Mouse (Mus musculus) NIH3T3 (cell line): ENCODE measurements around the gene Pcdh7.

Experiments
- DNase-seq: peaks from one replicate; pipeline ENCODE4 v3.0.0-alpha.2; 2012; ENCODE audit warnings: low read depth

Pcdh7 gene

DNA sequence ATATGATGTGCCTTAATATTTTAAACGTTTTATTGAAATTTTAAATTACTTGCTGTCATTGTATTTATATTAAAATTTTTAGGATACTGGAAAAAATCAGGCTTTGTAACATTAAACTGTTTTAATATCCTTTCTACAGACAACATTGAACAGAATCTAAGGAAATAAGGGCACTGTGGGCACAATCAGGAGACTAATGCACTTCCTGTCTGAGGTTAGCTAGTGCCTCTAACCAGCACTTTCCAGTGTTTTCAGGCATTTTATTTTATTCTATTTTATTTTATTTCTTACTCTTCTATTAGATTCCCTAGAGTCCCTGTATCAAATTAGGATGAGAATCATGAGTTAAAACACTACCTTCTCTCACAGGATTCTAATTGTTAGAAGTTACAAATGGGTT, 28.1 kb downstream of the Pcdh7 start:
- no peak for DNase-seq

DNA sequence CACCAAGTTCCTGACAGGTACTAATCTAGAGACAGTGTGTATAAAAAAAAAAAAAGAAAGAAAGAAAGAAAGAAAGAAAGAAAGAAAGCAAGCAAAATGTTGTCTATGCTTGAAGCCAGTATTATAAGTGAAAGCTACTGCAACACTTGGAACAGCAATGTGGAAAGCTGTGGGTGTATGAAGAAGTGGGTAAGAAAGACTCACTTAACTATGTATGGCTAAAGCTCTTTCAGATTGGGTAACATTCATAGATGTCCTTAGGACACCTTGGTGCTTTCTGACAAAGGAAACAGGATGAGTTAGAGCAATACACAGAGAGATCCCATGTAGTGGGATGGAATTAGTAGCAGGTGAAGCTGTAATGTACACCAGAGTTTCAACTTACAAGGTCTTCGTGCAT, 32.6 kb downstream of the Pcdh7 start:
- no peak for DNase-seq

DNA sequence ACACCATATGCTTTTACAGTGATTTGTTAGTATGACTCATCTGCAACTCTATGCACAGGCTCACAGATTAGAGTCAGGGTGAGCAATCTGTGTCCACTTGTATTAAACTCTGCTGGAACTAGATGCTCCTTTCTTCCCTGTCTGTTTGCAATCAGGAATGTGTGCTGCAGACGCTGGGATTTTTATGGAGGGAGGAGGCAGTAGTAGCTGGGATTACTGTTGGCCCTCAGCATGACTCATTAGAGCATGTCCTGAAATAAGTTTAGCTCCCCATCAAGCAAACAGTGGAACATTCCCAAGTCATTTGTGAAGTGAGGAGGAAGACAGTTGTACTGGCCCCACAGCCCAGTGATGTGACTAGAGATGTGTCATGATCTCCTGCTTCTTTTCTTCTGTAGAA, 38.0 kb downstream of the Pcdh7 start:
- DNase-seq: peak; percentile 70

DNA sequence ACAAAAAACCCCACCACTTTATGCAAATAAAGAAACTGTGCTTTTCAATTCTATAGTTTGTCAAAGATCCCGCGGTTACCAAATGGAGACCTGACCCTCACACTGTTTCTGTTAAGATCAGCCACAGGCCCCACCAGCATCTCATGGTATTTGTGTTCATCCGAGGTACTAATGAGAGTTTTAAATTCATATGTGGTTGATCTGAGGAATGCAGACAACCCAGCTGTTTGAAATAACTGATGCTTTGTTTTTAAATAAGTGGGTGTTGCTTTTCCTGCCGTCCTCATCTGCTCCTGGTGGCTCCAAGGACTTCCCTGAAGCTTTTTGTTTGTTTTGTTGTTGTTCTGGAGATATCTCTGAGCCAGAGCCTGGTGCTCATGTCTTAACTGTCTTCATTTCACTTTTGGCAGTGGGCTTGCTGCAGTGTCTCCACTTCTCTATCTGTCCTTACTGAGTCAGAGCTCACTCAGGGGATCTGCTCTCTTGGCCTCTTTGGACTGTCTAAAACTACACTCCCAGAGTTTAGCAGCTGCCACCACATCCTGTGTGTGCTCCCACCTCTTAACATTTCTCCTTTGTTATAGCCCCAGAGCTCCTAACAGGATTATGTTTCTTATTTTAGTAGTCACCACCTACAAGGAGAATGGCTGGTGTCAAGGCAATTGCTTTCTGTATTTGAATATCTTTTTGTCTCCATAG, 39.1 kb downstream of the Pcdh7 start:
- peak; percentile 16 for DNase-seq

DNA sequence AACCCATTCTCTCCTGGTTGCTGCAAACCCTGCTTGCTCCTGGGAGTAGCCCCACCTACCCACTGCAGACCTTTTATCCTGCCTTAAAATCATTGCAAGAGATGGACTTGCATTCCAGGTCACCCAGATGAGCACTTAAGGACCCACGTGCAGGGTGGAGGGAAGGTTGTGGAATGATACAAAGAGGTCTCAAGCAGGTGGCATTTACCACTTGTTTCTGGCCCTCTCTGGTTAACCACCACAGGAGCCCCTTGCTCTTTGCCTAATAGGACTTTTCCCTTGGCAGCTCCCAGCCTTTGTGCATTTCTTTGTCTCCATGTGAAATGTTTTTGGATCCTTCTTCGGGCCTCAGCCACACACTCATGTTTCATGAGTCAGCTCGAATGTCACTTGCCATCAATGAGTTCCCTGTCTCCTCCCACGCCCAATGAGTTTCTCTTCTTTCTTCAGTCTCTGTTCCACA, 39.7 kb downstream of the Pcdh7 start:
- DNase-seq: peak; percentile 44

DNA sequence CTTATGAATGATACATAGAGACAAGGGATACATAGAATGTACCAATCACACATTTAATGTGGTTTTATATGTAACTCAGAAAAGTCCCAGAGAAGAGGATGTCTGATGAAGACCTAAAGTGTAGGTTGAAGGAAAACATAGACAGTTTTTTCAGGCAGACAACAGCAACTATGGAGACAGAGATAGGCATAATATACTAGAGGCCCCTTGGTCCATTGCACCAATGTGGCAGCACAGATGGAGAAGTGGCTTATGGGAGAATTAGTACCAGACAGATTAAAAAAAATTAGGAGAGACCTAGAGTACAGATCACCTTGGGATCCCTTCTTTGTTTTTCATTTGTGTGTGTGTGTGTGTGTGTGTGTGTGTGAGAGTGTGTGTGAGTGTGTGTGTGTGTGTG, 41.2 kb downstream of the Pcdh7 start:
- DNase-seq: no peak

DNA sequence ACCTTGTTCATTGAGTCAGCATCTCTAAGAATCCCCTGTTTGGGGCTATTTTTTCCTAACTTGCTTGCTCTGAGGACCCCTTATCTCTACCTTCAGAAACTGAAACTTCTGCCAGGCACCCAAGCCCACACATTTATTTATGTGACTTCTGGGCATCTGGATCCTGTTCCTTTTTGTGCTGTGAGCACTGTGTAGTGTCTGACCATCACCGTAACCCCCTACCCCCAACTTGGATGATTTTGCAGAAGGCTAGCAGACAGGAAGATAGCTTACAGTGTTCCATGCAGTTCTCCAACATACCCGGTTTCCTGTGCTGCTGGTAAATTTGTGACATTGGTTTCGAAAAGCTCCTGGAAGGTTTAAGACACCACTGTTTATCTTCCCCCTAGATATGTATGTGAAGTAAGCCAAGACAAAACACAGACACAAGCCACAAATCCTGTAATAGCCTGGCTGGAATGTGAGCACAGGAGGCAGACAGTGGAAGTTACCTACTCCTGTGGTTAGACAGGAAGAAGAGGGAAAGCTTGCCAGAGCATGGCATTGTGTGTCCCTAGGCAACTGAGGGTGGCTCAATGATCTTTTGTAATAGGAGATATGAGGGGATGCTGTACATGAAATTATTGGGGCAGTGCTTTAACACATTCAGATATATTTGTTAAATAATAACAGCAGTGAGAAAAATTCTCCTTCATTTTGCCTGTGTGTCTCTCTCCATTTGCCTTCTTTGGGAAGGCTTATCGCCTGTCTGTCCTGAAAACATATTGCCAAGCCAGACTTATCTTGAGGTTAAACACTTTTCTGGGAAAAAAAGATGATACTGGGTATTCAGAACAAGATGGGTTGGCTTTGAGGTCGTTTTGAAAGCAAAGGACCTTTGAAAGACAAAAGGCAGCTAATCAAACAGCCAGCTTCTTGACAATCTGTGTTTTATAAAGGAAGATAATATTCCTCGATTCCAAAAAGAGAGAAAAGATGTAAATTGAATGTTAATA, 42.6 kb downstream of the Pcdh7 start:
- DNase-seq: no peak

DNA sequence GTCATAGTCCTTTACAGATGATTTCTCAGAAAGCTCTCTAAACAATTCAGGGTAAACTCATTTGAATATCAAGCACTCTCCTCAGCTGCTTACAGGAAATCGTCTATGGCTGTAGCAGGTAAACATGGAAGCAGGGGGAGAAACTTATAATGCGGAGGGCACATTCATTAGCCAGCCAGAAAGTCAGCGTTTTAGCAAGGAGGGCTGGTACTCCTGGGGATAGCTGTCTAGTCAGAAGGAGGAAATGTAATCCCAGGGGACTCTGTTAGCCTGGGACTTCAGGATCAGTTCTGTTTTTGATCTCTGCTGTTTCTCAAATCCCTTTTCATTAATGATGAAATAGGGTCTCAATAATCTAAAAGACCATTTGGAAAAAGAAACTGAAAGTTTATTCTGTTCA, 47.6 kb downstream of the Pcdh7 start:
- no peak for DNase-seq

DNA sequence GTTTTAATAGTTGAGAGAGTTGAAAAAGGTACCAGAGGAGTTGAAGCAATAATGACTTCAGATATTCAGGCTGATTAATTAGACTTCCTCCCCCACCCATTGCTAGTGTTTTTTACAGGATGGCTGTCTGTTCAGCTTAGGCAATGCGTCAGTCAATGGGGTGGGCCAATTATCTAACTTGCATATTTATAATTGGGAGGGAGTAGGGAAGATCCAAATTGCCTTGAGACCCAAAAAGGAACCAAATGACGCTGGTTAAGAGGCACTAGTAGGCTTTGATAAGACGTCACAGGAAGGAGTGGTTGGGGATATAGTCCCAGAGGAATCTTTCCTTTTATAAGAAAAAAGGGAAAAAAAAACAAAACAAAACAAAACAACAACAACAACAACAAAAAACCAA, 49.6 kb downstream of the Pcdh7 start:
- no peak for DNase-seq

DNA sequence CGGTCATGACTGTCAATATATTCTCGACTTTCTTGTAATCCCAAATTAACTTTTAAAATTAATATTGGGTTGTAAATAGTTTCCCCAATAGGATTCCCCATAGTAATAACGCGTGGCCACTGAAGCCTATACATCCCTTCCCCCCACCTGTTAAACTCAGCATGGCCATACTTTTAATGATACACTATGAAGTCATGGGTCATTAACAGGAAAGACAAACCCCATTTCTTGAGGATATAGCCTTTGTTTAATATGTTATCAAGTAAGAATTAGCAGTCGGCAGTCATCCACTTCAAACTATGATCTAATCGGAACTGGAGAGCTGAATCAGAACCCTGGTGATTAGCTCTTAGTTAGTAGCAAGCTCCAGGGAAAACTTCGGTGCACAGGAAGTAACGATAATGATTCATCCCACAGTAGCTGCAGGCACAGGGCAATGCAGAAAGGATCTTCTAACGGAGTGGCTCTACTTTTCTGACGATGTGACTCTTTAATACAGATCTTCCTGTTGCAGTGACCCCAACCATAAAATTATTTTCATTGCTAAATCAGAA, 50.8 kb downstream of the Pcdh7 start:
- no peak for DNase-seq

DNA sequence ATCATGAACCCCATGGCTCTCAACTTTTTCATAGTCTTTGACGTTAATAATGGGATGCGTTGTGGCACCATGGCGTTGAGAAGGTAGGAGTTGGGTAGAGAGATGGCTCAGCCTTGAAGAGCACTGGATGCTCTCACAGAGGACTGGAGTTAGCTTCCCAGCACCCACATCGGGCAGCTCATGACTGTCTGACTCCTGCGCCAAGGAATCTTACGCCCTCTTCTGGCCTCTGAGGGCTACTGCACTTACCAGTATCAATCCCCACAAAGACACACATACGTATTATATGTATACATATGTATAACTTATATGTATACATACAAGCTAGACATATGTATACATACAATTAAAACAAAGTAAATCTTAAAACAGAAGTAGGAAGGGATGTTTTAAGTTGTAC, 51.9 kb downstream of the Pcdh7 start:
- no peak for DNase-seq

DNA sequence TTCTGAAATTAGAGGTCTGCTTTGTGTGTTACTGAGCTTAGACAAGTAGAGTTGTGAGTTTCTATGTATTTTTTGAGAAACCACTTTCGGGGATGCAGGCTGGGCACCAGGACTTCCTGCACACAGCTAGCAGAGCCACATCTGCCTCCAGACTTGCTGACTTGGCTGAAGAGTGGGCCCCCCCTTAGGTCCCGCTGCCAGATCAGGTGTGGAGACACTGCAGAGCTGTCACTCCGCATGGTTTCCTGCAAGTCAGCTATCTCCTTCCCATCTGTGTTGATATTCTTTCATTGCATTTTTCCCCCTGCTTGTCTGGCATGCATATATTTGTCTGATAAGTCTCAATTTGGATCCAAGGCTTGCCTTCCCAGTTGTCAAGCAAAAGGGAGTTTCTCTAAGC, 52.6 kb downstream of the Pcdh7 start:
- no peak for DNase-seq

DNA sequence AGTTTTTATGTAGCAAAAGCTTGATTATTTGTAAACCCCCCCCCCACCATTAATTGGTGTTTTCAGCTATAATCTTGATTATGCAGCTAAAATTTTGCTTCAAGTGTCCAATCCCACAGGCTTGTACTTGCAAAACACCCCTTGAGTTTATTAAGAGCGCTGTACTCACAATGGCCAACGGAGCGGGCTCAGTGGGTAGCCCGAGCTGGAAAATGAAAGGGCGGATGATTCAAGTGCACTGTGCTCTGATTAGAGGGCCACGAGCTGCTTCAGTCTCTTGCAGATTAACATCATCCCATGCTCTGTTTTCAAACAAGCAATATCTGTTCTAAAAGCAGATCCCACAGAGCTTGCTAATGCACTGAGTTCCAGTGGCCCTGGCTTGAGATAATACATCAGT, 53.4 kb downstream of the Pcdh7 start:
- no peak for DNase-seq

DNA sequence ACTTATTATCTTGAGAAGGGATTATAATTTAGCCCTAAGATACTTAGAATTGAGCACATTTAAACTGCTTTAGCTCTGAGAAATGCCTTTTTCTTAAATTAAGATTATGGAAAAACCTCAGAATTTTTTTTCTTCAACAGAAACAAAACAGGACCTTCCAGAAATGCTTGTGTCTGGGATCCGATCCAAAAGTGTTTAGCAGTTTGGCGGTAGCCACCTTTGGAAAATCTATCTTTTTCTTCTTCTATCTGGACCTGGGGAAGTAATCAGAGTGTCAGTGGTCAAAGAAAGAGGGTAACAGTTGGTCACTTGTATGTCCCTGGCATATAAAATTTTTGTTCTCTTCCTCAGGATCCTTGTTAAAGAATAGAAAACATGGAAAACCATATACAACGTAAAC, 54.9 kb downstream of the Pcdh7 start:
- DNase-seq: no peak

DNA sequence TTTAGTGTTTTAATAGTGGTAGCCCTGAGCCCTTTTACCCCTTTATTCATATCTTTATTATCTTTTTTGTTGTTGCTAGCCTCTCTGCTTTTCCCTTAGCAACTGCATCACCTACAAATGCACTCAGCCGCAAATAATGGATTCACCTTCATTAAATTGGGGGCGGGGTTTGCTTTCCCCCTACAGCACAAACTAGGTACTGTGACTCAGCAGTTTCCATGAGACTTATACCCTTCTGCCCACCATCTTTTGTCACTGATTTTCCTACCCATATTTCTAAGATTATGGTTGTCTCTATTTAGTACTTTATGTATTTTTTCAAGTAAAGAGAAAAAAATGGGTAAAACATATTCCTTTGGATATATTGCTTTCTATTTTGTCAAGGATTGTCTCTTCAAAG, 56.7 kb downstream of the Pcdh7 start:
- DNase-seq: no peak

DNA sequence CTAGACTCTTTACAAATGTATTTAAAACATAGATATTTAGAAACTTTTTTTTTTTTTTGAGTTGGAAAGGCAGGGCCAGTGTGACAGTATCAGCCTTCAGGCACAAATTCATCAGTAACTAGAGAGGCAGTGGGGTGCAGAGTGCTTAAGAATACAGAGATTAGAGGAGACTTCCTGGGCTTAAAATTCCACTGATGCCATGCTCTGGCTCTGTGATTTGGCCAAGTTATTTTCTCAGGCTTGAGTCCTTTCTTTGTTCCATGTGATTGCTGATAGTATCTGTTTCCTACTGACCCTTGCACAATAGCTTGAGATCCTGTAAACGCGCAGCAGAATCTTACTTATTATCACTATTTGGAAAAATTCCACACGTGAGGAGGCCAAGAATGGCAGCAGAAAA, 60.3 kb downstream of the Pcdh7 start:
- no peak for DNase-seq

DNA sequence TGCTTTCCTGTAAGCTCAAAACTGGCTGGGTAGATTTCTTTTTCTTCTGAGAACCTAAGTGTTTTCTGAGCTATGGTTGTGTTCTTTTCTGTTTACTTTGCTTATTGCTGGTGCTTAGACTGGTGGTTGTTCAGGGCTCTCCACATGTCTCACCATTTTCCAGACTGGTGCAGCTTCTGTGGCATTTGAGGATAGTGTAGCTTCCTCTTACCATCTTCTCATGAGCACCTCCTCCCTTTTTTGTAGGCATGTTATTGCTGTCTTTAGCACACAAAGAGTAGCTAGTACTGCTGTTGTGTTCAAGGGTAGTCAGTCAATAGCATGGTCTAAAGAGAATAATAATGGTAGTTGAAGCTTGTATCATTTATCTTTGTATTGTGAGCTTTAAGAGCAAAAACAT, 62.2 kb downstream of the Pcdh7 start:
- no peak for DNase-seq

DNA sequence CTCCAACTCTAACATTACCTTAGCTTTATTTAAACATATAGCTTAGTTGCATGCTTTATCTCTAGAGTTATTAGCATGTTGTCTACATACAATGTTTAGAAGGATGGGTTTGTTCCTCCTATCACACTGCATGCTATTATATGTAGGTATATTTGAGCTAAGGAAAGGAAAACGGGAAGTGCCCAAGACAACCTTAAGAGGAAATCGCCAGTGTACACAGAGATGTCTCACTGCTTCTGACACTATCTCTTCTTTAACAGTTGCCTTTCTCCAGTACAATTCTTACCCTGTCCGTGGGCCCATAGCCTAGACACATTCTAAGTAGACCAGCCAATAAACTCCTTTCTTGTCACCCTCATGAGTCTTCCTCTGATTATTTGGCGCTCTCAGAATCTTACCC, 62.8 kb downstream of the Pcdh7 start:
- DNase-seq: no peak

DNA sequence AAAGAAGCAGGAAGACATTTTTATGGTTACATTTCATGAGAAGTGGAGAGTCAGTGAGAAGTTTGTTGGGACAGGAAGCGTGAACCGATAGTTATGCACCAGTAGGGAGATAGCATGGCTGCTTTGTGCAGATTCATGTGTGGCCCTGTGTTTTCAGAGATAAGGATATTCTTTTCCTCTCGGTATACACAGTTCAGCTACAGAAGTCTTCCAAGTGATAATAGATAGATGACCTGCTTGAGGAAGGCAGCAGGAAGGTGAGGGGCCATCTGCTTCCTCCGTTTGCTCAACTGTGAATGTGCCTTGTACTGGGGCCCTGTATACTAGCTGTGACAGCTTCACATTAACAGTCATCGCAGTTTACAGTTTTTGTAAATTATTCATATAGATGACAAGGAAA, 64.2 kb downstream of the Pcdh7 start:
- no peak for DNase-seq

DNA sequence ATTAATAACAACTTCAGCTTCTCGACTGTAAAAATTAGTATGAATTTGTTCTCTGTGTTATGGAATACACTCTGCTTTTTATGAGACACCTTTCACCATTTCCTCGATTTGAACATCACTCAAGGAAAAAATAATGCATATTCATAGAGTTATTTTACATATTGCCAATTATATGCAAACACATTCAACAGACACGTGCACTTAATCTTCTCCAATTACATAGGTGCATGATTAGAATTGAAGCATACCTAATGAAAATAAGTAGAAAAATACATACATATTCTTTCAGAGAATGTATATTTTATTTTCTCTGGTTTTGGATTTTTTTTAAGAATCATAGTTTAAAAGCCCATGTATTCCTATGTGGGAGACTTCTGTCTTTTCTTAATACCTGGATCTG, 64.8 kb downstream of the Pcdh7 start:
- DNase-seq: no peak

DNA sequence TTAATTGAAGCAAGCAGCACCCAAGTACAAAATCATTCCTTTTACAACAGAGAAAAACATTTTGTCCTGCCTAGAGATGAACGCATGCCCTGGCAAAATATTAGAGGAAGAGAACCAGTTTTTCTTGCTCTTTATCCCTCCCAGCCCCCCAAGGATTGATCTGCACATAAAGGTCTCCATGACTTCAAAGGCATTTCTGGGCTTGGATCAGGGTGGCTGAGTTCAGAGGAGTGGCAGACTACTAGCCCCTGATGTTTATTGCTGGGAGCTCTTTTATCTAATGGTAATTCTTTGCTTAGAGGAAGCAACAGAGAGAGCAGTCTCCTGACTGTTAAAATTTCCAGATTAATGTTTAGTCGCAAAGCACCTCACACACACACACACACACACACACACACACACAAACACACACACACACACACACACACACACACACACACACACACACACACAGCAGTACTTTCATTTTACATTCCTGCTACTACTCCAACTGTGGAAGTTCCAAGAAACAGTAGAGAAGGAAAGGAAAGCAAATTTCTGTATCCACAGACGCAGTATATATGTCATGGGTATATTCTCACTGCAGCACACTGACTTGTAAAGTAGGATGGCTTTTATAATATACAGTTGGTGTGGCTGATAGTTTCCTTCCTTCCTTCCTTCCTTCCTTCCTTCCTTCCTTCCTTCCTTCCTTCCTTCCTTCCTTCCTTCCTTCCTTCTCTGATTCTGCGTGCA, 71.2 kb downstream of the Pcdh7 start:
- DNase-seq: no peak

DNA sequence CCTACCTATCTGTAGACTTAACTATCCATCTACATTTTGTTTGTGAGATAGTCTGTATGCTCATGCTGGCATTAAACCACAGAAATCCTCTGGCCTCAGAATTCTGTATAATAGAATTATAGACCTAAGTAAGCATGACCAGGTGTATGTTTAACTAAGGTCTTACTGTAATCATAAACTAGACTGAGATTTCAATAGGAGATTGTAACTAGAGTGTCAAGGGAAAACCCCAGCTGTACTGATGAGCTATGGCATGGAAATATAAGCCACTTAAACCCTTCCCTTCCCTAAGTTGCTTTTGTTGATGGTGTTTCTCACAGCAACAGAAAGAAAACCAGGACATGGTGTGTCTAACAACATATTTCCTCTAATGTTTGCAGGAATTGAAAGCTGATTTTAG, 78.6 kb downstream of the Pcdh7 start:
- DNase-seq: no peak
